Mouse (Mus musculus) ES-Bruce4 (cell line): ENCODE measurements around the gene Dyx1c1. TPM values are rescaled to one million over a fixed set of nuclear protein-coding genes. Genes with fewer than 3 reads are reported as not detected.

Source experiments
- H3K27ac ChIP-seq: 2 replicates; pipeline ENCODE4 v1.5.1; 2012; ENCODE audit warnings: low read length, inconsistent platforms; ENCODE audit not compliant: insufficient read depth
- H3K27me3 ChIP-seq: 2 replicates; pipeline ENCODE4 v1.6.1; 2012; ENCODE audit warnings: mild to moderate bottlenecking, low read length, inconsistent platforms; ENCODE audit not compliant: control insufficient read depth, poor library complexity, insufficient read depth, severe bottlenecking
- H3K36me3 ChIP-seq: 2 replicates; pipeline ENCODE4 v1.6.1; 2012; ENCODE audit warnings: inconsistent platforms, mild to moderate bottlenecking, low read length, moderate library complexity; ENCODE audit not compliant: control insufficient read depth, poor library complexity, insufficient read depth, severe bottlenecking
- H3K4me1 ChIP-seq: one replicate; pipeline ENCODE4 v1.8.1; 2011; ENCODE audit warnings: low read length; ENCODE audit not compliant: control insufficient read depth, insufficient read depth
- H3K4me3 ChIP-seq: 2 replicates; pipeline ENCODE4 v1.5.1; 2011; ENCODE audit warnings: low read depth, mild to moderate bottlenecking, low read length
- H3K9ac ChIP-seq: 2 replicates; pipeline ENCODE4 v1.6.1; 2012; ENCODE audit warnings: low read depth, mild to moderate bottlenecking, inconsistent platforms; ENCODE audit not compliant: poor library complexity, severe bottlenecking
- H3K9me3 ChIP-seq: replicated peaks from 2 replicates; pipeline ENCODE4 v1.6.1; 2012; ENCODE audit warnings: mild to moderate bottlenecking, low read length, inconsistent platforms; ENCODE audit not compliant: control insufficient read depth, poor library complexity, insufficient read depth, severe bottlenecking
- CTCF ChIP-seq: IDR thresholded peaks from one replicate; pipeline ENCODE4 v1.8.1; 2011; ENCODE audit warnings: low read depth, low read length
- EP300 ChIP-seq: IDR thresholded peaks from 2 replicates; pipeline ENCODE4 v1.6.1; 2011; ENCODE audit warnings: low read depth, low read length; ENCODE audit not compliant: insufficient read depth
- POLR2A ChIP-seq: IDR thresholded peaks from one replicate; pipeline ENCODE4 v1.8.1; 2011; ENCODE audit warnings: low read length; ENCODE audit not compliant: insufficient read depth
- polyA plus RNA-seq: library from polyadenylated mRNA; stranded (reverse); fragments of >200 nt; gene quantifications from 2 replicates; pipeline ENCODE4 v1.2.4, GENCODE M21; 2011; ENCODE audit warnings: low read depth; ENCODE audit not compliant: missing spikeins, insufficient read depth, insufficient read length

The Dyx1c1 gene
- polyA plus RNA-seq, 1 experiment, result 2.3 TPM

- H3K4me1 ChIP-seq, result no peaks in the 10 kb centered on the region
- no peaks in the 10 kb centered on the region for H3K9me3 ChIP-seq
- H3K27ac ChIP-seq, result no peak overlapping the region
- no peak for TF ChIP-seq CTCF
- TF ChIP-seq POLR2A, result no peak
- no peak for TF ChIP-seq EP300
- H3K36me3 ChIP-seq, result peaks cover 16% of the 10 kb centered on the region
- no peak overlapping the region for H3K9ac ChIP-seq
- no peaks in the 10 kb centered on the region for H3K27me3 ChIP-seq
- H3K4me3 ChIP-seq, result no peak overlapping the region
Observed at GRCm38 (mm10) chr9:73020566-73021097, 62.0 kb downstream of the Dyx1c1 start.

Other genes starting within 250 kb of the Dyx1c1 start
- 72.4 and 78.5 TPM in 2 replicates for gene Prtg, start 151.9 kb upstream of the Dyx1c1 start, polyA plus RNA-seq
- 1.2 and 1.3 TPM in 2 replicates for gene Pygo1, start 33.1 kb upstream of the Dyx1c1 start, polyA plus RNA-seq
- gene Gm44503, start 67 bp downstream of the Dyx1c1 start, polyA plus RNA-seq, result not detected in 2 replicates
- gene Ccpg1os, start 26.6 kb downstream of the Dyx1c1 start, polyA plus RNA-seq, result 13.0 and 15.4 TPM in 2 replicates
- 41.5 and 41.9 TPM in 2 replicates for gene Ccpg1, start 26.6 kb downstream of the Dyx1c1 start, polyA plus RNA-seq
- gene Pigb, start 81.6 kb downstream of the Dyx1c1 start, polyA plus RNA-seq, result 28.9 and 30.0 TPM in 2 replicates
- 16.1 and 18.2 TPM in 2 replicates for gene Rab27a, start 86.1 kb downstream of the Dyx1c1 start, polyA plus RNA-seq
- gene Khdc3, start 143.1 kb downstream of the Dyx1c1 start, polyA plus RNA-seq, result 2.3 and 4.0 TPM in 2 replicates
- not detected in 2 replicates for gene Gm20509, start 143.7 kb downstream of the Dyx1c1 start, polyA plus RNA-seq
- gene Rsl24d1, start 154.6 kb downstream of the Dyx1c1 start, polyA plus RNA-seq, result 144 and 146 TPM in 2 replicates